Mouse (Mus musculus) kidney, postnatal 0 days (tissue): ENCODE results near the gene Ppm1l. TPM values are rescaled to one million over a fixed set of nuclear protein-coding genes. Genes with fewer than 3 reads are reported as not detected.
A peak's percentile ranks its signal among the peaks of the same experiment; 100 is the strongest.

Source experiments
- ATAC-seq: fragments of 200-750 bp; cut with Nextera tagmentation; replicated peaks from 2 replicates; pipeline ENCODE4 v1.8.0; 2017; ENCODE audit warnings: low read depth, moderate number of reproducible peaks, moderate TSS enrichment, moderate library complexity; ENCODE audit not compliant: low FRiP score
- DNase-seq: peaks from one replicate; pipeline ENCODE4 v3.0.0-alpha.2; 2016; ENCODE audit warnings: low spot score
- H3K27ac ChIP-seq: fragments of 300-500 bp; sonication (generic); 2 replicates; pipeline ENCODE4 v1.5.1; 2014; ENCODE audit warnings: mild to moderate bottlenecking
- H3K27me3 ChIP-seq: fragments of 300-500 bp; sonication (generic); 2 replicates; pipeline ENCODE4 v1.6.1; 2014; ENCODE audit warnings: low read length, mixed read lengths; ENCODE audit not compliant: insufficient read depth
- H3K36me3 ChIP-seq: fragments of 300-500 bp; sonication (generic); 2 replicates; pipeline ENCODE4 v1.6.1; 2014; ENCODE audit warnings: low read length, mixed read lengths; ENCODE audit not compliant: insufficient read depth
- H3K4me1 ChIP-seq: fragments of 300-500 bp; sonication (generic); replicated peaks from 2 replicates; pipeline ENCODE4 v1.6.1; 2014; ENCODE audit warnings: antibody characterized with exemption, low read length, mixed read lengths; ENCODE audit not compliant: insufficient read depth
- H3K4me2 ChIP-seq: fragments of 300-500 bp; sonication (generic); 2 replicates; pipeline ENCODE4 v1.6.1; 2014; ENCODE audit warnings: mild to moderate bottlenecking, low read length, moderate library complexity, mixed read lengths
- H3K4me3 ChIP-seq: fragments of 300-500 bp; sonication (generic); replicated peaks from 2 replicates; pipeline ENCODE4 v1.5.1; 2014; ENCODE audit warnings: low read depth, low read length
- H3K9ac ChIP-seq: fragments of 300-500 bp; sonication (generic); 2 replicates; pipeline ENCODE4 v1.6.1; 2014; ENCODE audit warnings: low read depth, low read length
- H3K9me3 ChIP-seq: fragments of 300-500 bp; sonication (generic); replicated peaks from 2 replicates; pipeline ENCODE4 v1.6.1; 2016; ENCODE audit warnings: low read length, inconsistent platforms, mixed read lengths
- CTCF ChIP-seq: IDR thresholded peaks from 2 replicates; pipeline ENCODE4 v1.5.1; 2016; ENCODE audit warnings: antibody characterized with exemption, low read depth, mild to moderate bottlenecking, moderate library complexity
- whole genome bisulfite sequencing: fragments of 180-500 bp; shearing (Covaris S2); extraction: QIAGEN DNeasy Blood & Tissue Kit; methylation state at CpG from one replicate; pipeline ENCODE4 v1.1.7; 2014; 5-methylcytosine and 5-hydroxymethylcytosine counted together
- polyA plus RNA-seq: library from polyadenylated mRNA; unstranded; fragments of >200 nt; fragmentation: Nextera tagmentation; extraction: Ambion mirVana; gene quantifications from 2 replicates; pipeline ENCODE4 v1.2.1, GENCODE M21; 2015

The Ppm1l gene
- 5.6 and 5.8 TPM in 2 replicates for polyA plus RNA-seq

DNA sequence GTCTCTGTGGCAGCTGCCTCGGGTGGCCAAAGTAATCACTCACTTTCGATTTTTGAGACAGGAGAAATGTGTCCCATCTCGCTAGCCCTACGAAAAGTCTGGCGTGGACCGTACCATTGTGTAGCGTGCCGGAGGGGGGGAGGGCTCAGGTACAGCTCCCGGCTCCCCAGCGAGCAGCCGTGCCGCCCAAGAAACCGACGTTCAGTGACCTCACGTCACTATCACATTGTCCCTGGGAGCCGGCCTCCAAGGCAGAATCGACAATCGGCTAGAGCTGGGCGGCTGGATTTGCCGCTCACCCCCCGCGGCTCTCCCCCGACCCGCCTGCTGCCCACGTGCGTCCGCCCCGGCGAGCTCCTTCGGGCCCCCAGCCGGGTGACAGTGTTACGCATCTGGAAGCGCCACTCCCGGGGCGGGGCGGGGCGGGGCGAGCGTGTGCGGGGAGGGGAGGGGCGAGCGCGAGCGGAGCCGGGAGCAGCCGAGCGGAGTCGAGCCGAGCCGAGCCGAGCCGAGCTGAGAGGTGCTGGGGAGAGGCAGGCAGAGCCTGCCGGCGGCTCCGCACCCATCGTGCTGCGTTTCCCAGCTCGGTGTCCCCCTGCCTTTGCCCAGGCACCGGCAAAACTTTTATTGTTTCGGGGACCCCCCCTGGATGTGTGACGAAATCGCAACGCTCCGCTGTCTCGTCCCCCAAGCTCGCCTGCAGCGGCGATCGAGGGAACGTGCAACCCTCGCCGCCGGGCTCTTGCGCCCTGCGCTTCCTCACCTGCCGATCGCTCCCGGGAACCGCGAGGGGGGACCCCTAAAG is at the start of gene Ppm1l:
Gene Ppm1l, plus strand, starts transcription at position 471 of the 805 bp plus-strand sequence.
- Histone ChIP-seq H3K4me2 (peak within 1 kb of the TSS; percentile 83), H3K27ac (peak within 1 kb of the TSS; percentile 89), H3K9me3 (no peaks in the 10 kb centered on the region), H3K27me3 (no peaks in the 10 kb centered on the region), H3K4me1 (no peaks in the 10 kb centered on the region; the same call in none of the 2 replicates), H3K4me3 (peak within 1 kb of the TSS; percentile 72), H3K36me3 (no peaks in the 10 kb centered on the region), H3K9ac (peak within 1 kb of the TSS; percentile 86)
- ATAC-seq (peak; percentile 97), DNase-seq (peak; percentile 96)
- 0% methylated on average over 68 of the region's 80 CpGs for WGBS
- TF ChIP-seq CTCF: no peak

- no peak for ATAC-seq
These were observed 44.8 kb upstream of the Ppm1l start for GRCm38 (mm10) chr3:69271812-69272211.

DNA sequence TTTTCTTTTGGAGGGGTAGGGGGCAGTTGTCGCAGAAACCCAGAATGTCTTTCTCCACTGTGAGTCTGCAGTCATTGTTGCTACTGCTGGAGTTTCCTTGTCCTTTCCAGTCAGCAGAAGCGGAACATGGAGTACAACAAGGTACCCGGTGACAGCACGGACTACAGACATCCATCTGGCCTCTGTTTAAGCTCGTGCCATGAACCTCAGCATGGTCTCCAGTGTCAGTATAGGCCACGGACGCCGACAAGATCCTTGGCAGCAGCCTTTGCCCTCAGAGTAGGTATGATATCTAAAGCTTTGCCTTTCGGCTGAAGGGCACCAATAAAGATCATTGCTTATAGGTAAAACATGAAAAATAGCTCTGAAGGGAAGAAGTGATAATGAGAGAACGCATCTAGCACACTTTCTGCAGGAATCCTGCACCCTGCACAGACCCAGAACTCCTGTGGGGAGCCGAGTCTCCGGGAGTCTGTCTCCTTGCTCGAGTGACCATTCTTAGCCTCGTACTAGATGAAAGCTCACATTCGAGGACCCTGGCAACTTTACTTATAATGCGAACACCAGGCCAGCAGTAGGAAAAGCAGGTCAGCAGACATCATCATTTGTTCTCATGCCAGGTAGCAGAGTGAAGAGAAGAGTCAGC is 42.5 kb upstream of the Ppm1l start:
- Histone ChIP-seq H3K4me2 (no peak overlapping the region), H3K9me3 (no peaks in the 10 kb centered on the region), H3K27me3 (no peaks in the 10 kb centered on the region), H3K36me3 (no peaks in the 10 kb centered on the region), H3K9ac (no peak overlapping the region), H3K27ac (no peak overlapping the region), H3K4me3 (no peak overlapping the region), H3K4me1 (no peaks in the 10 kb centered on the region)
- WGBS: 86% methylated on average over 16 of the region's 16 CpGs
- ATAC-seq (no peak), DNase-seq (no peak)
- TF ChIP-seq CTCF: no peak

More at GRCm38 (mm10) chr3:69271812-69272211, 44.8 kb upstream of the Ppm1l start:
- H3K27ac ChIP-seq: no peak overlapping the region
- no peak for DNase-seq
- H3K36me3 ChIP-seq: no peaks in the 10 kb centered on the region
- no peak for TF ChIP-seq CTCF
- no peak overlapping the region for H3K4me2 ChIP-seq
- H3K4me3 ChIP-seq: no peak overlapping the region
- 63% methylated on average over 7 of the region's 7 CpGs for WGBS
- H3K9me3 ChIP-seq: no peaks in the 10 kb centered on the region
- no peaks in the 10 kb centered on the region for H3K27me3 ChIP-seq
- no peaks in the 10 kb centered on the region for H3K4me1 ChIP-seq
- no peak overlapping the region for H3K9ac ChIP-seq

- no peaks in the 10 kb centered on the region for H3K36me3 ChIP-seq
- H3K27me3 ChIP-seq: no peaks in the 10 kb centered on the region
- no peak overlapping the region for H3K27ac ChIP-seq
- no peak for TF ChIP-seq CTCF
- H3K9ac ChIP-seq: no peak overlapping the region
- no peak overlapping the region for H3K4me2 ChIP-seq
- no peak overlapping the region for H3K4me3 ChIP-seq
- no peaks in the 10 kb centered on the region for H3K4me1 ChIP-seq
- H3K9me3 ChIP-seq: no peaks in the 10 kb centered on the region
- DNase-seq (no peak), ATAC-seq (no peak)
- 86% methylated on average over 15 of the region's 15 CpGs for WGBS
These were observed 41.9 kb upstream of the Ppm1l start for GRCm38 (mm10) chr3:69274664-69275312.

DNA sequence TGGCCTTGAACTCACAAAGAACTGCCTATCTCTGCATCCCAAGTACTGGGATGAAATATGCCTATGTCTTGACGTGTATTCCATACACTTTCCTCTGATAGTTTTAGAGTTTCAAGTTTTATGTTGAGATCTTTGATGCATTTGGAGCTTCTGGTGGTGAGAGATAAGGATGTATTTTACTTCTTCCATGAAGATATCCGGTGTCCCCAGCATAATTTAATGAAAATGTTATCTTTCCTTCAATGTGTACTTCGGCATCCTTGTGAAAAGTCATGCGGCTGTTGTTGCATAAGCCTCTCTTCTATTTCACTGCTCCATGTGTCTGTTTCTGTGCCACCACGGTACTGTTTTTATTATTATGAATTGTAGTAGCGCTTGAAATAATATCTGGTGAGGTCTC is 38.0 kb upstream of the Ppm1l start:
- Histone ChIP-seq H3K9ac (no peak overlapping the region), H3K27ac (no peak overlapping the region), H3K9me3 (no peaks in the 10 kb centered on the region), H3K27me3 (no peaks in the 10 kb centered on the region), H3K4me2 (no peak overlapping the region), H3K4me1 (no peaks in the 10 kb centered on the region), H3K36me3 (no peaks in the 10 kb centered on the region), H3K4me3 (no peak overlapping the region)
- DNase-seq (no peak), ATAC-seq (no peak)
- no peak for TF ChIP-seq CTCF
- WGBS: 85% methylated on average over 6 of the region's 6 CpGs

GRCm38 (mm10) chr3:69282406-69282805 is 34.3 kb upstream of the Ppm1l start:
- Histone ChIP-seq H3K9ac (no peak overlapping the region), H3K9me3 (no peaks in the 10 kb centered on the region), H3K4me1 (no peaks in the 10 kb centered on the region), H3K4me3 (no peak overlapping the region), H3K27ac (no peak overlapping the region), H3K4me2 (no peak overlapping the region), H3K36me3 (no peaks in the 10 kb centered on the region), H3K27me3 (no peaks in the 10 kb centered on the region)
- 81% methylated on average over 9 of the region's 9 CpGs for WGBS
- ATAC-seq: no peak
- no peak for TF ChIP-seq CTCF
- no peak for DNase-seq
